Mouse (Mus musculus) G1E (cell line): ENCODE data around the gene Ddx6.

Experiments
- CTCF ChIP-seq: IDR thresholded peaks from 2 replicates; pipeline ENCODE4 v1.5.1; 2012; ENCODE audit warnings: low read depth, low read length, inconsistent platforms, mixed read lengths
- GATA1 ChIP-seq: IDR thresholded peaks from 2 replicates; pipeline ENCODE4 v1.6.1; 2012; ENCODE audit warnings: borderline replicate concordance, low read length, inconsistent platforms, mixed read lengths
- GATA2 ChIP-seq: IDR thresholded peaks from 2 replicates; pipeline ENCODE4 v1.6.1; 2012; ENCODE audit warnings: low read depth, low read length, inconsistent platforms, borderline replicate concordance
- POLR2AphosphoS5 ChIP-seq: IDR thresholded peaks from 2 replicates; pipeline ENCODE4 v1.6.1; 2012; ENCODE audit warnings: low read depth, low read length, inconsistent platforms; ENCODE audit not compliant: insufficient replicate concordance
- TAL1 ChIP-seq: conservative IDR thresholded peaks from 2 replicates; pipeline ENCODE4 v1.6.1; 2012; ENCODE audit warnings: low read depth, low read length, inconsistent platforms, mixed read lengths

DNA sequence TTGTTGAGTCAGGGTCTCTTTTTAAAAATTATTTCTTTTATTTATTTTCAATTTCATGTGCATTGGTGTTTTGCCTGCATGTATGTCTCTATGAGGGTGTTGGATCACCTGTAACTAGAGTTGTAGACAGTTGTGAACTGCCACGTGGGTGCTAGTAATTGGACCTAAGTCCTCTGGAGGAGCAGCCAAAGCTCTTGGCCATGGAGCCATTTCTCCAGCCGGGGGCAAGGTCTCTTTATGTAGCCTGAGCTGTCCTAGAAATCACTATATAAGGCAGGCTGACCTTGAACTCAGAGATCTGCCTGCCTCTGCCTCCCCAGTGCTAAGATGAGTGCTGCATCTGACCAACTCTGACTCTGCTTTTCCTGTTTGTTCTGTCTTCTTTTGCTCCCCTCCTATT lies 39.5 kb downstream of the Ddx6 start:
- TF ChIP-seq CTCF (no peak), GATA1 (no peak), POLR2AphosphoS5 (no peak), TAL1 (no peak), GATA2 (no peak)
